Mouse (Mus musculus) neural tube, embryonic 15.5 days (tissue): ENCODE measurements at regions not wholly inside any gene's neighbourhood (a gene's known extent, or its start where the extent isn't known, plus 50 kb on each side); places are given as distances from the start of the nearest gene placed in this dataset.

Experiments used
- ATAC-seq: fragments of 200-750 bp; cut with Nextera tagmentation; 2 replicates; pipeline ENCODE4 v1.8.0; 2017; ENCODE audit warnings: mild to moderate bottlenecking, moderate TSS enrichment, moderate library complexity; ENCODE audit not compliant: low FRiP score
- H3K27ac ChIP-seq: fragments of 300-500 bp; sonication (generic); replicated peaks from 2 replicates; pipeline ENCODE4 v1.5.1; 2015; ENCODE audit warnings: mild to moderate bottlenecking, inconsistent platforms
- H3K27me3 ChIP-seq: fragments of 300-500 bp; sonication (generic); replicated peaks from 2 replicates; pipeline ENCODE4 v1.6.1; 2015; ENCODE audit warnings: inconsistent platforms
- H3K36me3 ChIP-seq: fragments of 300-500 bp; sonication (generic); 2 replicates; pipeline ENCODE4 v1.6.1; 2015; ENCODE audit warnings: inconsistent platforms
- H3K4me1 ChIP-seq: fragments of 300-500 bp; sonication (generic); 2 replicates; pipeline ENCODE4 v1.6.1; 2015; ENCODE audit warnings: inconsistent platforms
- H3K4me2 ChIP-seq: fragments of 300-500 bp; sonication (generic); 2 replicates; pipeline ENCODE4 v1.6.1; 2015; ENCODE audit warnings: inconsistent platforms, mild to moderate bottlenecking, moderate library complexity
- H3K4me3 ChIP-seq: fragments of 300-500 bp; sonication (generic); replicated peaks from 2 replicates; pipeline ENCODE4 v1.5.1; 2015; ENCODE audit warnings: mild to moderate bottlenecking, inconsistent platforms
- H3K9ac ChIP-seq: fragments of 300-500 bp; sonication (generic); replicated peaks from 2 replicates; pipeline ENCODE4 v1.6.1; 2015; ENCODE audit warnings: mild to moderate bottlenecking, inconsistent platforms
- H3K9me3 ChIP-seq: fragments of 300-500 bp; sonication (generic); replicated peaks from 2 replicates; pipeline ENCODE4 v1.6.1; 2016; ENCODE audit warnings: inconsistent platforms
- WGBS: fragments of 180-500 bp; shearing (Covaris S2); methylation state at CpG from one replicate; pipeline ENCODE4 v1.1.7; 2015; ENCODE audit warnings: mixed read lengths; 5-methylcytosine and 5-hydroxymethylcytosine counted together

DNA sequence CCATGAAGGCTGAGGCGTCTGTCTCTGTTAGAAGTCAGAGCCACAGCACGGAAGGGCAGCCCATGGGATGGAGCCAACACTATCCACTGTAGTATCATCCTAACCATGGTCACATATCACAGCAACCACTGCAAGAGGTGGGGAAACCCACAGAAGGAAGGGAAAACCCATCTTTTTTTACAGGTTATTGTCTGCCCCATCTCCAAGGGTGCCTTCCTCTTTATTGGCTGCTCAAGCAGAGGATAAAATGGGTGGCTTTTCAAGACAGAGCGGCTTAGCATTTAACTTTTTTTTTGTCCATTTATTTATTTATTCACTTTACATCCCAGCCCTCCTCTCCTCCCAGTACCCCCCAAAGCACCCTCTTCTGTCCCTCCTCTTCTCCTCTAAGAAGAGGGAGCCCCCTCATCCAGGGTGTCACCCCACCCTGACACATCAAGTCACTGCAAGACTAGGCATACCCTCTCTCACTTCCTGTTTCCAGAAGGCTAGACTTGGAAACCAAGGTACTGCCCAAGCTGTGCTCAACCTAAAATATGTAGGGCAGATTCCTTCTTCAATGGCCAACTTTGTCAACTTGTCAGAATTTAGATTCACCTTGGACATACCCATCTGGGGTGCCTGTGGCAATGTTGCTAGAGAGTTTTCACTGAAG lies 51.1 kb upstream of the Egr2 start:
- no peak overlapping the region for H3K27ac ChIP-seq
- H3K4me2 ChIP-seq = no peak overlapping the region
- H3K36me3 ChIP-seq = no peaks in the 10 kb centered on the region
- no peak overlapping the region for H3K9ac ChIP-seq
- 88% methylated on average over 3 of the region's 3 CpGs for WGBS
- no peak overlapping the region for H3K4me3 ChIP-seq
- no peaks in the 10 kb centered on the region for H3K4me1 ChIP-seq
- ATAC-seq = no peak
- no peaks in the 10 kb centered on the region for H3K27me3 ChIP-seq
- no peaks in the 10 kb centered on the region for H3K9me3 ChIP-seq
